Mouse (Mus musculus): Measurements from ENCODE around the gene Cyren. TPM values are rescaled to one million over a fixed set of nuclear protein-coding genes. Genes with fewer than 3 reads are reported as not detected.

Cyren gene
- polyA plus RNA-seq, 1 experiment from 2014 or later, result 11.0 TPM

GRCm38 (mm10) chr6:34862791-34863403 is 15.0 kb downstream of the Cyren start, which contains the start of gene Tmem140:
Gene Tmem140, plus strand, starts transcription at chr6:34863146.
- peak; percentile 64 for ATAC-seq
- H3K27me3 ChIP-seq (replicated peaks), result no peaks in the 10 kb centered on the region
- H3K27ac ChIP-seq, result no peak within 1 kb of the TSS
- H3K4me2 ChIP-seq (replicated peaks), result peak within 1 kb of the TSS; percentile 46
- peak within 1 kb of the TSS; percentile 20; the same call in 1 of the 2 replicates for H3K4me3 ChIP-seq (replicated peaks)
- 19% methylated on average over 11 of the region's 11 CpGs for WGBS
- no peaks in the 10 kb centered on the region for H3K9me3 ChIP-seq
- peaks cover 15% of the 10 kb centered on the region; the same call in 1 of the 2 replicates for H3K4me1 ChIP-seq (replicated peaks)
- H3K36me3 ChIP-seq, result no peaks in the 10 kb centered on the region
- H3K9ac ChIP-seq, result no peak within 1 kb of the TSS

DNA sequence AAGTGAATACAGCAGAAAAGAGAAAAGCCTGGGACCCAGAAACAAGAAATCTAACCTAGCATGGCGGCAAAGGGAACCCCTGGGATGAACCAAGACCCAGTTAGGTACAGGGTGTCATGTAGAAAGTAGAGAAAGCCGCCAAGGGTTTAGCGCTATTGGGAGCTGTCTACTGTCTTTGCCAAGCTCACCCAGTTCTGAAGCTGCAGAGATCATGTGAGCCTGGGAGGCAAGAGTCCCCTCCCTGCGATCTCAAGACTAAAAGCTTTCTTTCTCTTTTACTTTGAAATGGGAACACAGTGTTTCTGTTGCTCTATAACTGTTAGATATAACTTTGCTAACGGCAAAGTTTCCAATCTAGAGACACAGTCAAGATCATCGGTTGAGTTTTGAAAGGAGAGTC is 15.5 kb downstream of the Cyren start:
- H3K9ac ChIP-seq, result no peak overlapping the region
- 91% methylated on average over 6 of the region's 6 CpGs for WGBS
- H3K27ac ChIP-seq, result no peak overlapping the region
- peak; percentile 2; the same call in 1 of the 2 replicates for ATAC-seq
- H3K36me3 ChIP-seq, result no peaks in the 10 kb centered on the region
- H3K27me3 ChIP-seq (replicated peaks), result no peaks in the 10 kb centered on the region
- H3K9me3 ChIP-seq, result no peaks in the 10 kb centered on the region
- H3K4me3 ChIP-seq (replicated peaks), result no peak overlapping the region
- peaks cover 15% of the 10 kb centered on the region; the same call in 1 of the 2 replicates for H3K4me1 ChIP-seq (replicated peaks)
- peak overlapping the region; percentile 46 for H3K4me2 ChIP-seq (replicated peaks)

DNA sequence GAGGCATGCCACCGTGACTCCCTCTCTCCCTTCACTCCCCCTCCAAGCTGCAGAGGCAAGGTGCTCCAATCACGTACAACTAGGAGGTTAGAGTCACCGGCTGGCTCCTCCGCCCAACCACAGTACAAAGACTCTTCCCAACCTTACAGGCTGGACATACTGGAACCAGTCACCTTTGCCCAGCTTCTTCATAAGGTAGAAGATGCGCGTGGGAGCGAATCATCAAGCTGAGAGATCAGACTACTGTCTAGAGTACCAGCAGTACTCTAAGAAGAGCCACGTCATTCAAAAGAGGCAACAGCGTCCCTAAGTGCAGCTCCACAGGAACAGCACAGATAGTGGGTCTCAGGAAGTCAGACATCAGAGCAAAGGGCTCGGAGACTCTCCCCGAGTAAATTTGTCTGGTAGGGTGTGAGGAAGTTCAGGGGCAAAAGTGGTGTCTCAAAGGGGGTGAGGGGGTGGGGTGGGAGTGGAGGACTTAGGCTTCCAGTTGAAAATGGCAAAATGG is 16.3 kb downstream of the Cyren start:
- H3K4me3 ChIP-seq (replicated peaks), result no peak overlapping the region
- H3K36me3 ChIP-seq, result no peaks in the 10 kb centered on the region
- 91% methylated on average over 11 of the region's 11 CpGs for WGBS
- H3K4me1 ChIP-seq (replicated peaks), result peaks cover 11% of the 10 kb centered on the region; the same call in 1 of the 2 replicates
- no peaks in the 10 kb centered on the region for H3K9me3 ChIP-seq
- no peak overlapping the region for H3K27ac ChIP-seq
- ATAC-seq, result no peak
- no peak overlapping the region for H3K9ac ChIP-seq
- H3K27me3 ChIP-seq (replicated peaks), result no peaks in the 10 kb centered on the region
- H3K4me2 ChIP-seq (replicated peaks), result no peak overlapping the region

DNA sequence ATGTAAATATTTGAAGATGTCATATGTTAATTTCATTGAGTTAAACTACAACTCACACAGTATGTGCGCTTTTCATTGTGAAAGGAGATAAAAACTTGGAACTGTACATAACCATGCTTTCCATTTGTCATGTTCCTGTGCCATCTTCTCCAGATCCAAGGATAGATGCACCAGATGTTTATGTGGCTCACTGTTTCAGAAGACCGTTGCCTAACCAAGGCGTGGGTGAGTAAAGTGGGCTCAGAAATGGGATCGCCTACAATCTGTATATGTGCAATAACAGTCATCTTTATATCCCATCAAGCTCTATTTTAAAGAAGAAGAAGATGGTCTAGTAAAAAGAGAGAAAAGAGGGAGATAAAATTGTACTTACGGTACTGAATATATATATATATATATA is 45.5 kb downstream of the Cyren start:
- Histone ChIP-seq H3K4me1 (replicated peaks) (no peaks in the 10 kb centered on the region), H3K27ac (no peak overlapping the region), H3K9me3 (no peaks in the 10 kb centered on the region), H3K27me3 (replicated peaks) (no peaks in the 10 kb centered on the region), H3K4me3 (replicated peaks) (no peak overlapping the region), H3K36me3 (no peaks in the 10 kb centered on the region), H3K9ac (no peak overlapping the region), H3K4me2 (replicated peaks) (no peak overlapping the region)
- ATAC-seq, result no peak
- WGBS, result 96% methylated on average over 5 of the region's 5 CpGs

- Histone ChIP-seq H3K27ac (no peak overlapping the region), H3K9ac (no peak overlapping the region), H3K27me3 (replicated peaks) (no peaks in the 10 kb centered on the region), H3K4me3 (replicated peaks) (no peak overlapping the region), H3K36me3 (no peaks in the 10 kb centered on the region), H3K9me3 (no peaks in the 10 kb centered on the region), H3K4me2 (replicated peaks) (no peak overlapping the region), H3K4me1 (replicated peaks) (no peaks in the 10 kb centered on the region)
- ATAC-seq, result no peak
Observed at GRCm38 (mm10) chr6:34824406-34824805, 53.5 kb downstream of the Cyren start.

Other genes starting within 250 kb of the Cyren start
- gene Agbl3, start 97.6 kb downstream of the Cyren start, polyA plus RNA-seq (2015; fragmentation: Nextera tagmentation; extraction: Ambion mirVana), result 4.0 and 4.7 TPM in 2 replicates
- gene Tmem140, start 14.9 kb downstream of the Cyren start, polyA plus RNA-seq (2015; fragmentation: Nextera tagmentation; extraction: Ambion mirVana), result 1.7 and 1.8 TPM in 2 replicates
- 7.1 and 8.4 TPM in 2 replicates for gene Wdr91, start 32.8 kb upstream of the Cyren start, polyA plus RNA-seq (2015; fragmentation: Nextera tagmentation; extraction: Ambion mirVana)
- not detected in 2 replicates for gene Stra8, start 42.1 kb upstream of the Cyren start, polyA plus RNA-seq (2015; fragmentation: Nextera tagmentation; extraction: Ambion mirVana)
- 8.4 and 9.5 TPM in 2 replicates for gene Slc23a4, start 110.3 kb upstream of the Cyren start, polyA plus RNA-seq (2015; fragmentation: Nextera tagmentation; extraction: Ambion mirVana)